Mouse (Mus musculus) embryo, embryonic 10 days (tissue): ENCODE results near the gene Grb2.
A peak's percentile ranks its signal among the peaks of the same experiment; 100 is the strongest.

Experiments
- DNase-seq: peaks from one replicate; pipeline ENCODE4 v3.0.0-alpha.2; 2015; ENCODE audit warnings: low spot score

Grb2 gene

DNA sequence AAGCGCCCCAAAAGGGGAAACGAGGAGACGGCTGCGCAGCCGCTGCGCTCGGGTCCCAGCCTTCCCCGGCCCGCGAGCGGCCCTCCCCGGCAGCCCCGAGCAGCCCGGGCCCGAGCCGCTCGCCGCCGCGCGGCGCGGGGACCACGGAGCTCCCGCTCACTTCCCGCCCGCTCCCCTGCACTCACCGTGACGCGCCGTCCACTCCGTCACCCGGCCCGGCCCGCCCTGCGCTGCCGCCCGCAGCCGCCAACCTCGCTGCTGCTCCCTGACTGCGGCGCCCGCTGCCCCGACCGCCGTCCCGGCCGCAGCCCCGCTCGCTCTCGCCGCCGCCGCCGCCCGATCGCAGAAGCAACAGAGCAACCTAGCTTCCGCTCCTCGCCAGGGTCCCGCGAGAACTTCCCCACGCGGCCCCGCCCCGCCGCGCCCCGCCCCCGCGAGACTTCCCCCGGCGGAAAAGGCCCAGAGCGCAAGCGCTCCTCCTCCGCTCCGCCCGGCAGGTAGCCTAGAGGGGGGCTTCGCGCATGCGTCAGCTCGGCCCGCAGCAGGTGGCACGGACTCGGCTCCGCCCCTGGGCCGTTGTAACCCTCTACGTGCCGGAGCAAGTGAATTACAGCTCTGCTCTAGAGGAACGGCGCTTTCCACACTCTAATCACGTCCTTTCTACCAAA lies at the start of gene Grb2:
Gene Grb2, minus strand, starts transcription at position 389 of the 668 bp plus-strand sequence.
- DNase-seq, result peak; percentile 98

- DNase-seq, result no peak
These were observed 45.1 kb upstream of the Grb2 start for GRCm38 (mm10) chr11:115753485-115753884.

DNA sequence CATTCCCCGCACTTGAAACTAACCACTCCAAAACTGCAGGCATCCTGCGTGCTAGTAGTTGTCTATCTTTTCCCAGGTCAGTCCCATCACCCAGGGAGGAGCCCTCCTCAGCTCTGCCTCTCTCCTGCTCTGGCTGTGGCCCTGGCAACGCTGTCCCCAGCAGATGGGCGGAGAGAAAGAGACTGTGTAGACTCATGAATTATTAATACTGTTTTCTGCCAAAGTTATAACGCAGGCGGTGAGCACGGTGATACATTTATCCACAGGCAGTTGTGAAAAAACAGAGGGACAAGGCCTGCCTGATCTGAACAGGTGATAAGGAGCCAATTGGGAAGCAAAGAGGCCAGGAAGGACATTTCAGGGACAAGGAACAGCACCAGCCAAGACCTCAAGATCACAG lies 44.3 kb upstream of the Grb2 start:
- DNase-seq, result no peak

- no peak for DNase-seq
These were observed 43.3 kb upstream of the Grb2 start for GRCm38 (mm10) chr11:115751725-115752124.

DNA sequence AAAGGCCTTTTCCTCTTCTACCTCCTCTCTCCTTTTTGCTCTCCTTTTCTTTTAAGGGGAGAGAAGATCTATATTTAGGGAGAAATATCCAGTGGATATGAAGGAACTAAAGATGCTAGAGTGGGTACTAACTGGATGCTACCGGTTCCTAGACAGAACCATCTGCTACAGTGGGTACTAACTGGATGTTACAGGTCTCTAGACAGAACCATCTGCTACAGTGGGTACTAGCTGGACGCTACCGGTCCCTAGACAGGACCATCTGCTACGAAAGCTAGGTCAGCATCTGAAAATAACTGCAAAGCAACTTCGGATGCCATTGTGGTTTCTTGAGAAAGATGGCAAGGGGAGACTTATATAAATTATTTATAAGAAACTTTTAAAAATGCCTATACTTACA lies 41.4 kb upstream of the Grb2 start:
- no peak for DNase-seq

- peak; percentile 39 for DNase-seq
These were observed 39.0 kb upstream of the Grb2 start for GRCm38 (mm10) chr11:115747351-115747750.

GRCm38 (mm10) chr11:115746762-115747161 lies 38.4 kb upstream of the Grb2 start:
- no peak for DNase-seq

DNA sequence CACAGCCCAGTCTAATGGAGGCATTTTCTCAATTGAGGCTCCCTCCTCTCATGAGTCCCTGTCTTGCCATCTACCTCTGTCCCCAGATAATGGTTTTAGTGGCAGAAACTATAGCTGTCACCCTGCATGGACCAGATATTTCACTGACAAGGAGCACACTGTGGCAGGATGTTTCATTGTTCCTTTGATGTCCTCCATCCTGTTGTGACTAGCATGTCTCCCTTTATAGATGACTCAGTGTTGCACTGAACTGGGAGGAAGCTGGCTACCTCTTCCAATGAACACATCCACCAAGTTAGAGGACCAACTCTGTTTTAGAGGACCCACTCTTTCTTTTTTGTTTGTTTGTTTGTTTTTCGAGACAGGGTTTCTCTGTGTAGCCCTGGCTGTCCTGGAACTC lies 37.7 kb upstream of the Grb2 start:
- DNase-seq, result no peak

DNA sequence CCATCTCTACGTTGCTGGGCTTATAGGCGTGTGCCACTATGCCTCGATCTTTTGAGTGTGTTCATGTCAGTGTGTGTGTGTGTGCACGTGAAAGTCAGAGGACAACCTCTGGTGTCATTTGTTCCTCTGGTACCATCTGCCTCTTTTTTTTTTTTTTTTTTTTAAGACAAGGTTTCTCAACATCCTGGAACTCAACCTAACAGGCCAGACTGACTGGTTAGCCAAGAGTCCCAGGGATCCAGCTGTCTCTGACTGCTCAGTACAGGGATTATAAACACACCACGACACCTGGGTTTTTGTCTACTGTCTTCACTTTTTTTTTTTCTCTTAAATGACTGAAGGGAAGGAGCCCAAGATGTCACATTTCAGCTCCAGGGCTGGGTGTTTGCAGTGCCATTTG lies 36.0 kb upstream of the Grb2 start:
- DNase-seq, result no peak

- DNase-seq, result no peak
These were observed 34.5 kb upstream of the Grb2 start for GRCm38 (mm10) chr11:115742926-115743325.

- no peak for DNase-seq
These were observed 32.7 kb upstream of the Grb2 start for GRCm38 (mm10) chr11:115741070-115741469.

DNA sequence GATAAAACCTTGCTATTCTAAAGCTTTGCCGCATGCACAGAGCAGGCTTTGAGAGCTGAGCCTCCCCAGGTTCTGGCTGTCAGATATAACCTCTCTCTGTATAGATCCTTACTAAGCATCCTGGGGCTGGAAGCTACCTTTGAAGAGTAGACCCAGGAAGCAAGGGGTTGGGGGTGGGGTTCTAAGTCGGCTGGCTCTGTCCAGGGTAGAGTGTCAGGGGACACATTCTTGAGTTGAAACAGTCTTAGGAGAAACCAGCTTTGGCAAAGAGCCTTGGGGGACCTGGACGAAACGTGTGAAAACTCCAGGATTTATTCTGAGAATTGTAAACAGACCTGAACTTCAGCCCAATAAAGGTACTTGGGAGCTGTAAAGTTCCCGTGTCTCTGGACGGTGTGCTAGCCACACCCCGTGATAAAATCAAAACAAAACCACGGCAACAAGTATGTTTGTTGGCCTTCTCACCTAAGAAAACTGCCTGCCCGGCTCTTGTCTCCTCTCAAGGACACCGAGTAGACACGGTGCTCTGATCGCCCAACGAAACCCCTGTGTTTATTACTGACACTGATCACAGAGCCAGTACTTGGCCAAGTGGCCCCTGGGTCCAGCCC lies 30.0 kb upstream of the Grb2 start:
- DNase-seq, result no peak

DNA sequence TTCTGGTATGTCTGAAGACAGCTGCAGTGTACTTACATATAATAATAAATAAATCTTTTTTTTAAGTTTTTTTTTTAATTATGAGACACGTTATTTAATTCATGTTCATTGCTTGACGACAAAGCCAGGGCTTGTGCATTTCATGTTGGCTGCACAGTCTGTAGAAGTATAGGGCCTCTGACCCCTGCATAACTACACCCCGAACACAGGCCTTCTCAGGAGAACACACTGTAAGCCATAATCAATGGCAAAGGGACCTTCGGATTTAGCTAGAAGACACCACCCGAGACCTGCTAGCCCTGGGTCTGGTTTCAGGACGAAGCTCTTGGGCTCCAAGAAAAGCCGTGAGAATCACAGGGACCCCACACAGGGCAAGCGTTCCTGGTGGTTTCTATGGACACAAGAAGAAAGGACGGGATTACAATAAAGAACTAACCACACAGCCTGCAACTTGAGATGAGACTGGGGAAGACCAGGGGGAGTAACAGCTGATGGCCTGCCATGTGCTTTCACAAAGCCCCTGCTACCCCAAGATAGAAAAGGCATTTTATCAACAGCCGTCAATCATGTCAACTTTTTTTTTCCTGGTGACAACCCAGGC lies 29.3 kb upstream of the Grb2 start:
- peak; percentile 63 for DNase-seq

- DNase-seq, result no peak
These were observed 25.8 kb upstream of the Grb2 start for GRCm38 (mm10) chr11:115734041-115734686.

GRCm38 (mm10) chr11:115723231-115723630 lies 14.8 kb upstream of the Grb2 start:
- DNase-seq, result no peak

DNA sequence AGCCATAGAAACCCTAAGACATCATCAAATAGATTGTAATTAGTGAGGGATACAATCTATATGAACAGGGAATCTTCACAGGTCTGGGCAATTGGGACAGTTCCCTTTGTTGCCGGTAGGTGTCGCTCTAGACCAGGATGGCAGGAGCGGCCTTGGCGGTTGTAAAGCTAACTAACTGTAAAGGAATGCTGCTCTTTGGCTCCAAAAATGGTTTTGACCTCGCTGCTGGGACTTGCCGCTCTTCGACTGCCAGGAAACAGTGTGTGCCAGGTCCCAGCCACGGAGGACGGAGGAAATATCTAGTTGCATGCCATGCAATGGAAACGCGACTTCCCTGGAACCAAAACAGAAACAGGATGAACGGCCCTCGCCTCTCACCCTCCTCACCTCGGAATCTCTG lies 14.2 kb upstream of the Grb2 start:
- peak; percentile 87 for DNase-seq

DNA sequence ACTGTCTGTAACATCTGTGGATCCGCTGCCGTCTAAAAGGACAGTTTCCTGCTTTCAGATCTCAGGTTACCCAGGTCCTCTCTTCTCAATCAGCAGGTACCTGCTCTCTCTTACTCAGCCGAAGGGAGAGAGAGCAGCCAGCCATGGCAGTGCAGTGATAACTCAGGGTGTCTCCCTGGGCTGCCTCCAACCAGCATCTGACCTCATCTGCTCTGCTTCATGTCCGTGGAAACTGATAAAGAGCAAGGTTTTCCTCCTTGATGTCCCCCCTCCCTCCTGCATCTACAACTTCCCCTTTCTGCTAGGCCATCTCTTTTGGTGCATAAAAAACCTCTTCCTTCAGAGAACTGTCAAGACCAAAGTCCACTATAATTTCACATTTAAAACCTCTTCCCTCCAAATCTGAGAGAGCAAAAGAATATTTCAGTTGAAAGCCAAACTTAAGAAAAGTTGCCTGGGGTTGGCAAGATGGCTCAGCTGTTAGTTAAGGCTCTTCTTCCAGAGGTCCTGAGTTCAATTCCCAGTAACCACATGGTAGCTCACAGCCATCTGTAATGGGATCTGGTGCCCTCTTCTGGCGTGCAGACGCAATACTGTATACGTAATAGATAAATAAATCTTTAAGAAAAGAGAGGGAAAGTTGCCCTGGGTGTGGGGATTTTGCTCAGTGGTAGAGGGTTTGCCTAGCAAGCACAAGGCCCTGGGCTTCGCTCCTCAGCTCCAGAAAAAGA lies 9.4 kb upstream of the Grb2 start:
- no peak for DNase-seq

DNA sequence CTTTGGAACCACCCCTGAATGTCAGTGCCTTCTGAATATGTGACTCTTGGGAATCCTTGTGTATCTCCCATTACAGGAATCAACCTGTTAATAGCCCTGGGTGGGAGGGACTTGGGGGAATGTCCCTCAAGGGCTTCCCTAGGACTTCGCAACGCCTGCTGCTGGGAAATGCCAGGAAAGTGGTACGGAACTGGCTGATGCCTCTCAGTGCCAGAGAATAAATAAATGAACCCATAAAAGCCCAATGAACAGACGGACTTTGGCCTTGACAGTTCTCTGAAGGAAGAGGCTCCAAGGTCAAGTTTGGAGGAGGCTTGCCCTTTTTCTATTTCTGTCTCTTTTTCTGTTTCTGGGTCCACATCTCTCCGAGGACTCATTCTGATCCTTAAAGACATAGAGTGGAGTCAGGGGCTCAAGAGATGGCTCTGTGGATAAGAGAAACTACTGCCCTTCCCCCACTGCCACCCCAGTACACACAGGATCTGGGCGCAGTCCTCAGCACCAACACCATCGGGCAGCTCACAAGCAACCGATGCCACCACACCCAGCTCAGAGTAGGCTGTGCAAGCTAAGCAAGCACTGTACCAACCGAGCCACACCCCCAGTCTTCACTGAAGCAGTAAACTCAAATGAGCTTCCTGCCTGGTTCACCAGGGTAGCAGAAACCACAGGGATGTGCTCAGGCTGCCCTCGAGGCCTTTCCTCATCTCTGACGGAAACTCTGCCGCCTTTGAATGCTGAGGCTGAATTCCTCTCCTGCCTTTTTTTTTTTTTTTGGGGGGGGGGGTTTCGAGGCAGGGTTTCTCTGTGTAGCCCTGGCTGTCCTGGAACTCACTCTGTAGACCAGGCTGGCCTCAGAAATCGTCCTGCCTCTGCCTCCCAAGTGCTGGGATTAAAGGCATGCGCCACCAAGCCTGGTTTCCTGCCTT lies 8.3 kb upstream of the Grb2 start:
- DNase-seq, result no peak

DNA sequence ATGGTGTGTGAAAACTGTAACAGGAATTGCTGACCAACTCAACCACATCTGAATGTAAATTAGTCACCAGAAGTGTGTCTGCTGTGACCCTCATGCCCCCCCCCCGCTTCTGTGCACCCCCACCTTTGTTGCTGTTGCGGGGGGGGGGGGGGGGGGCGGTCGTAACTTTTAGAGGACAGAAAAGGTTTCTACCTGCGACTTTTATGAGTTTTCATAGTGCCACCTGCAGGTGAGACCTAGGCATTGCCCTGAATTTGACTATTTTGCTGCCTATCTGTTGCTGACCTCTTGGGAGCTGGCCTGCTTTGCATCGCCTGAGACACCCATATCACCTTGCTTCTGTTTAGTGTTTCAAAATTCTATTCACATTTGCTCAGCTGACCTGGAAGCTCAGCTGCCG lies 6.1 kb upstream of the Grb2 start:
- peak; percentile 66 for DNase-seq

- DNase-seq, result no peak
These were observed 5.0 kb upstream of the Grb2 start for GRCm38 (mm10) chr11:115713447-115713846.

GRCm38 (mm10) chr11:115712674-115713298 lies 4.4 kb upstream of the Grb2 start:
- no peak for DNase-seq
